Mouse (Mus musculus) midbrain, embryonic 12.5 days (tissue): ENCODE data around the gene Fam160a2. TPM values are rescaled to one million over a fixed set of nuclear protein-coding genes. Genes with fewer than 3 reads are reported as not detected.
"Not testable (repeated sequence)": the region's sequence is repeated elsewhere in the genome, so short reads cannot be mapped to it uniquely, and the experiment has no call there.

Source experiments
- ATAC-seq: fragments of 200-750 bp; cut with Nextera tagmentation; 2 replicates; pipeline ENCODE4 v1.8.0; 2017; ENCODE audit warnings: low read depth, moderate TSS enrichment, moderate library complexity; ENCODE audit not compliant: low FRiP score
- H3K27ac ChIP-seq: fragments of 300-500 bp; sonication (generic); replicated peaks from 2 replicates; pipeline ENCODE4 v1.5.1; 2016; ENCODE audit warnings: mild to moderate bottlenecking
- H3K27me3 ChIP-seq: fragments of 300-500 bp; sonication (generic); 2 replicates; pipeline ENCODE4 v1.6.1; 2016; ENCODE audit warnings: mild to moderate bottlenecking
- H3K36me3 ChIP-seq: fragments of 300-500 bp; sonication (generic); 2 replicates; pipeline ENCODE4 v1.6.1; 2016
- H3K4me1 ChIP-seq: fragments of 300-500 bp; sonication (generic); 2 replicates; pipeline ENCODE4 v1.6.1; 2016
- H3K4me2 ChIP-seq: fragments of 300-500 bp; sonication (generic); replicated peaks from 2 replicates; pipeline ENCODE4 v1.6.1; 2016; ENCODE audit warnings: mild to moderate bottlenecking, moderate library complexity
- H3K4me3 ChIP-seq: fragments of 300-500 bp; sonication (generic); 2 replicates; pipeline ENCODE4 v1.5.1; 2016; ENCODE audit warnings: mild to moderate bottlenecking
- H3K9ac ChIP-seq: fragments of 300-500 bp; sonication (generic); replicated peaks from 2 replicates; pipeline ENCODE4 v1.6.1; 2016; ENCODE audit warnings: mild to moderate bottlenecking, moderate library complexity
- H3K9me3 ChIP-seq: fragments of 300-500 bp; sonication (generic); 2 replicates; pipeline ENCODE4 v1.6.1; 2016; ENCODE audit warnings: mild to moderate bottlenecking
- WGBS: fragments of 180-500 bp; shearing (Covaris S2); methylation state at CpG from one replicate; pipeline ENCODE4 v1.1.7; 2016; 5-methylcytosine and 5-hydroxymethylcytosine counted together
- polyA plus RNA-seq: library from polyadenylated mRNA; unstranded; fragments of >200 nt; fragmentation: Nextera tagmentation; extraction: Ambion mirVana; gene quantifications from 2 replicates; pipeline ENCODE4 v1.2.1, GENCODE M21; 2016

The Fam160a2 gene
- polyA plus RNA-seq, 1 experiment from 2014 or later, result 41.8 TPM

DNA sequence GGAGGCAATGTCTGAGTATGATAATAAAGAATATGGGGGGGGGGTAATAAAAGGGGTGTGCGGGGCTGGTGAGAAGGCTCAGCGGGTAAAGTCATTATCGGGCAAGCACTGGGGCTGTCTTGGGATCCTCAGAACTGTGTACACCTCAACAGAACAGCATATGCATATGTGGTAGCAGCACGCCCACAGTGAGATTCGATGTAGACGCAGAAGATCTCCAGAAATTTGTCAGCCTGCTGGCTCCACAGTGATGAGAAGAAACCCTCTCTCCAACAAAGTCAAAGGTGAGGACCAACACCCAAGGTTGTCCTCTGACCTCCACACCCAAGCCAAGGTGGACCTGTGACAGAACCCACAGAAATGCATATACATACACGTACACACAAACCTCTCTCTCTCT is 16.7 kb upstream of the Fam160a2 start:
- ATAC-seq, result no peak
- no peak overlapping the region for H3K4me3 ChIP-seq
- 92% methylated on average over 6 of the region's 7 CpGs for WGBS

DNA sequence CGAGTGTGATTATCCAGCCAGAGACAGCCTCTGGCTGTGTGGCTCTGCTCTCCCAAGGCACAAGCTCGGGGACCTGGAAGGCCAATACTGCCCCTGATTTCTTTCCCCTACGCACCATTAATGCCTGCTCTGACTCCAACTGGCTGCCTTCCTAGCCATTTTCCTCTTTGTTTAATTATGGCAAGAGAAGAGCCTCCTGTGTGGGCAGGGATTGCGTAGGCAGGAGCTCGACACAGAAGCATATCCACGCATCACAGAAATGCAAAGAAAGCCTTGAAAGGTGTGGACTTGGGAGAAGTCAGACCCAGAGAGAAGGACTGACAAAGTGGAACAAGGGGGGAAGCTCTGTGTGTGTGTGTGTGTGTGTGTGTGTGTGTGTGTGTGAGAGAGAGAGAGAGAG is 14.5 kb upstream of the Fam160a2 start:
- Histone ChIP-seq H3K4me1 (no peaks in the 10 kb centered on the region), H3K4me3 (no peak overlapping the region), H3K27ac (no peak overlapping the region), H3K9ac (no peak overlapping the region), H3K9me3 (no peaks in the 10 kb centered on the region), H3K36me3 (no peaks in the 10 kb centered on the region), H3K27me3 (no peaks in the 10 kb centered on the region; the same call in 1 of the 2 replicates), H3K4me2 (no peak overlapping the region)
- 59% methylated on average over 6 of the region's 6 CpGs for WGBS
- no peak for ATAC-seq

More for the DNA sequence above, 16.7 kb upstream of the Fam160a2 start:
- H3K9me3 ChIP-seq, result no peaks in the 10 kb centered on the region
- H3K4me2 ChIP-seq, result no peak overlapping the region
- H3K4me1 ChIP-seq, result no peaks in the 10 kb centered on the region
- no peak overlapping the region for H3K9ac ChIP-seq
- H3K27me3 ChIP-seq, result no peaks in the 10 kb centered on the region; the same call in 1 of the 2 replicates
- H3K27ac ChIP-seq, result no peak overlapping the region
- no peaks in the 10 kb centered on the region for H3K36me3 ChIP-seq

DNA sequence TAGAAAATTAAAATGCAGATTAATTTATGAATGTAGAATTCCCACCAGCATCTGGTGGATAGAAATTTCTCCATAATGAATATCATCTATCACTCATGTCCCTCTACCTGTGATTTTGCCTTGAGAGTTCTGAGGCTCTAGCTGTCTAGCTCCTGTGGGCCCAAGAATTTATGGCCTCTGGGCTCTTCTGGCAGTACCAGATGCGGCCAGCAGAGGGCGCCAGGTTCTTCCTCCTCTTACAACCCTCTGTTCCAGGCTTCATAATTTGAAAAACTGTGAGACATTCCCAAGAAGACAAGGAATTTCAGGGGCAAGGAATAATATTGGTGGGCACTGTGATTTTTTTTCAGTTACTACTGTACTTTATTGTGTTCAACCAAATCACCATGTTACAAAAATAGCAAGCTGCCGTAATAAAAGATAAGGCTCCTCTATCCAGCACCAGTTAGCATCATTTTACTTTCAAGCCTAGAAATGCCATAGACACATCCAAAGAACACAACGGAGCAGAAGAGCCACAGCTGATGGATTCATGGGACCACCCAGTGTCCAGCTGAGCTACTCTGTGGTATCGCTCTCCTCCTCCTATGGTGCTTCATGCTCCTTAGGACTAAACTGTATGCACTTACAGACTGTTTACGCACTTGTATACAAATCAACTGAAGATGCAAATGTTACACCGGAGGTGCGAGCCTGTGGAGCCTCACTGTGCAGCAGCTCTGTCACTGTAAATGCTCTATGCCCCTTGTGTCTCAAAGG is 12.2 kb upstream of the Fam160a2 start:
- H3K4me2 ChIP-seq, H3K4me1 ChIP-seq, H3K9ac ChIP-seq, H3K27me3 ChIP-seq, H3K9me3 ChIP-seq, H3K27ac ChIP-seq, H3K36me3 ChIP-seq, H3K4me3 ChIP-seq: not testable (repeated sequence)
- 63% methylated on average over 8 of the region's 8 CpGs for WGBS
- ATAC-seq, result peak; percentile 55; the same call in 1 of the 2 replicates

DNA sequence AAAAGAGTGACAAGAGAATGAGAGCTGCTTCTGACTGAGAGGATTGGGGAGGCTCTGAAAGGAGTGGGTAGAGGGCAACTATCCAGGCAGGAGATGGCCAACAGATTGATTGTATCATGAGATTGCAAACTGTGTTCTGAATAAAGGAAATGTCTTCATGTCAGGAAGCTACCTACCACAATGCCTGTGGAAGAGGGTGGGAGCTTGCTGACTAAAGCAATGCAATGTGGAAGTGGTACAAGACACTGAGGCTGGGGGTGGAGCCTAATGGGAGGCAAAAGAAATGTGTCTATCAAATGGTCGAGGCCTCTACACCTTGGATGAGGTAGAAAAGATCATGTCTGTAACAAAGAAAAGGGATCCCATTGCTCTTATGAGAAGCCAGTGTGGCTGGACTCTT is 6.5 kb upstream of the Fam160a2 start:
- Histone ChIP-seq H3K4me3 (no peak overlapping the region), H3K4me1 (no peaks in the 10 kb centered on the region), H3K4me2 (no peak overlapping the region), H3K9ac (no peak overlapping the region), H3K27ac (no peak overlapping the region), H3K27me3 (no peaks in the 10 kb centered on the region), H3K9me3 (no peaks in the 10 kb centered on the region), H3K36me3 (no peaks in the 10 kb centered on the region)
- no peak for ATAC-seq
- 71% methylated on average over 1 of the region's 1 CpGs for WGBS

DNA sequence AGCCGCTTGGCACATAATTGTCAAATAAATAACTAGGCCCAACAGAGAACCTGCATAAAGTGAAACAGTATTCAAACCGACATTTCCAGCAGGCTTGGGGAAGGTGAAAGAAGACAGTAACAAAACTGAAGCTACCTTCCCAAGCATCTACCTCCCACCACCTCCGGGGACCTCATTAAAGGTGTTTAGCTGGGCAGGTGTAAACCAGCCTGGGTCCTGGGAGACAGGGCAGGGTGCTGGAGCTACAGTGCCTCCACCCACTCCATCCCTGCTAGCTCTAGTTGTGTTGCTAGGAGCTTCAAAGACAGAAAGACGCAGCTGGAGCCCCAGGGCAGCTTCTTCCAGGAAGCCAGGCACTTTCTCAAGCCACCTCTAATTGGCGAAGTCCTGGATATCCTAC is 4.4 kb upstream of the Fam160a2 start, which contains the start of gene Cnga4:
Cnga4 (plus strand) TSS at position 301 of the 400 bp plus-strand sequence.
- WGBS, result 74% methylated on average over 5 of the region's 5 CpGs
- H3K9me3 ChIP-seq, result no peaks in the 10 kb centered on the region
- ATAC-seq, result no peak

DNA sequence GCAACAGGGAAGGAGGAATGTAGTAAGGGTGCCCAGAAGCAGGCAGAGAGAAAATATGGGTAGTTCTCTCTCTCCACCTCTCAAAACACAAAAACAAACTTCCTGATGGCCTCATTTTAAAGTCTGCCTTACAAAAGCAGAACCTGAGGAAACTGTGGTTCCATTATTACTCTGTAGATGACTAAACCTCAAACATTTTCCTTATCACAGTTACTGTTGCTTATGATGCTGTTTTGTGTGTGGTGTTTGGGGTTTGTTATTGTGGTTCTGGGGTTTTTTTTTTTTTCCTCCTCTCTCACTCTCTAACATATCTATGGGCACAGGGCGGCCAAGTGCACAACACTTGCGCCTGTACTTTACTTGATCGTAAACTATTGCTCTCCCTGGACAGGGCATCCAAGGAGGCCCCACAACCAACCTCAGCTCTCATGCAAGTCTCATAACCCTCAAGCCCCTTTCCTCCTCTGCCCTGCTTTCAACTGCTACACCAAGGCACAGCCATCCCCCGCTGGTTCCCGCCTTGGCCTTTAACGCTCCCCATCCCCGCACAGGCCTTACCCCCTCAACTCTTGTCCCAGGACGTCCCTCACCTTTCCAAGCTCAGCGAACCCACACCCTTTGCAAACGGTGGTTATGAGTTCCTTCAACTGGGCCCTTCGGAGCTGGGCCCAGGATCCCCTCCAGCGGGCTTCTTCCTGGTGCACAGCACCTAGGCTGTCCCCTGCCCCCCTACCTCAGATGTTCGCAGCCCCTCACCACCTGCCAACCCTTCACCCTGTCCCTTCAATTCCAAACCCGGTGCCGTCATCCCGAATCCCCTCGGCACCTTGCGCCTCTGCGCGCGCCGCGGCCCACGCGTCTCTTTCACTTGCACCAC is 558 bp downstream of the Fam160a2 start:
- Histone ChIP-seq H3K9ac (peak overlapping the region; percentile 82), H3K9me3 (no peaks in the 10 kb centered on the region), H3K36me3 (no peaks in the 10 kb centered on the region), H3K27me3 (no peaks in the 10 kb centered on the region), H3K4me3 (peak overlapping the region; percentile 89), H3K27ac (peak overlapping the region; percentile 61; the same call in 1 of the 2 replicates), H3K4me2 (peak overlapping the region; percentile 87), H3K4me1 (peaks cover 12% of the 10 kb centered on the region)
- ATAC-seq, result no peak
- 2% methylated on average over 25 of the region's 25 CpGs for WGBS

More for the DNA sequence above, 4.4 kb upstream of the Fam160a2 start, which contains the start of gene Cnga4:
- Histone ChIP-seq H3K4me2 (no peak within 1 kb of the TSS), H3K4me1 (peaks cover 7% of the 10 kb centered on the region), H3K27me3 (no peaks in the 10 kb centered on the region), H3K4me3 (no peak within 1 kb of the TSS), H3K27ac (no peak within 1 kb of the TSS), H3K9ac (no peak within 1 kb of the TSS), H3K36me3 (no peaks in the 10 kb centered on the region)

DNA sequence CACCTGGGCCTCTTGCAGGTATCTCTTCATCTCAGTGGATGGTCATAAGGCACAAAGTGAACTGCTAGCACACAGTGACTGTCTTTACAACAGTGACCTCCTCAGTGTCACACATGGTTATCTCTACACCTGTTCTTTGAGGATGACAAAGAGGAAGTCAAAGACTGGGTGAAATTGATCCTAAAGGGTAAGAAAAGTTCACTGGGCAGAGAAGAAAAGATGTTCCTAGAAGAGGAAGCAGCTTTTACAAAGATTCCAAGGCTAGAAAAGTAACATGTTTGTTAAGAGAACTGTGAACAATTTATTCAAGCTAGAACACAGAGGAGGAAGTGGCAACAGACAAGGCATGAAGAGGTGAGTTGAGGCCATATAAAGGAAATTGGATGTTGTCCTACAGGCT is 3.7 kb downstream of the Fam160a2 start:
- Histone ChIP-seq H3K4me3 (no peak overlapping the region), H3K36me3 (no peaks in the 10 kb centered on the region), H3K27me3 (no peaks in the 10 kb centered on the region), H3K9me3 (no peaks in the 10 kb centered on the region), H3K4me1 (peaks cover 12% of the 10 kb centered on the region), H3K4me2 (no peak overlapping the region), H3K27ac (no peak overlapping the region), H3K9ac (no peak overlapping the region)
- no peak for ATAC-seq

DNA sequence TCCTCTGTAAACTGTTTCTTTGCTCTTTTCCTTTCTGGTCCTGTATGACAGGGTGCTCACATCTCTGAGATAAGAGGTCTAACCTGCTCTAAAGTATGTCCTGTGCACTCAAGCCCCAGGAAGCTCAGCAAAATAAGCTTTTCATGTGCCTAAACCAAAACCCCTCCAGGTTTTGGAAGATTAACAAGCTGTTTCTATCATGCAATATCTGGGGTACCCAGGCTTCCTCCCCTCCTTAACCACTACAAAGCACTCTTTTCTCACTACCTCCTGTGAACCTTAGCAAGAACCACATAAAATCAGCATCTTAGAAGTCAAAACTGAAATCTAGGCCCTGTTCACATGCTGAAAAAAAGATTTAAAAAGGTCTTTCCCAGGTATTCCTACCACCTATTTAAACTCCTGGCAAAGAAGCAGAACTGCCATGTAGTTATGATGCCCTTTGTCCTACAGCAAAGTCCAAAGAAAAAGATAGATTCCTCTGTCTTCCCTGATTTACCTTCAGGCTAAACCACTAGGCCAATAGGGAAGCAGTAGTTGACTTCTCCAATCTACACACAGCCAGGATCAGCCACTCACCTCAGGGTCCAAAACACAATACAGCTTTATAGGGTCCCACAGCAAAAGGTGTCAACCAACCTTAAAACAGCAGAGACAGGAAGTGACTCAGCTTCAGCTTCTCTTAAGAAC is 4.6 kb downstream of the Fam160a2 start:
- Histone ChIP-seq H3K4me1 (peaks cover 8% of the 10 kb centered on the region), H3K9me3 (no peaks in the 10 kb centered on the region), H3K4me2 (no peak overlapping the region), H3K4me3 (no peak overlapping the region), H3K36me3 (no peaks in the 10 kb centered on the region), H3K27ac (no peak overlapping the region), H3K9ac (no peak overlapping the region), H3K27me3 (no peaks in the 10 kb centered on the region)
- no peak for ATAC-seq

DNA sequence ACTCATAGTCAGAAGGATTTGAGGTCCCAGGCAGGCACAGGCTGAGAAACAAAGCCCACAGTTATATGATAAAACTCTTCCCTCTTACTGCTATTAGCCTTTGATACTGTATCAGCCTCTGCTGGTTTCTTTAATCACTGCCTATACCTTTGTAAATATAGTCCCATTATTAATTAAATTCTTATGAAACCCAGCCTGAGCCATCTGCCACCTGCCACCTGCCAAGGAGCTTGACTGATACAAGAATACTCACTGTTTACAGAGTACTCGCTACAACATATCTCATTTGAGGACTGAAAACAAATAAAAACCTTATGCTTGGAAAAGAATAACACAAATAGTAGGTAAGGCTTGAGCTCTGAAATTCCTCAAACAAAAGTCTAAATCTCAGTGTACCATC is 5.2 kb downstream of the Fam160a2 start:
- H3K4me1 ChIP-seq, result peaks cover 8% of the 10 kb centered on the region
- no peak overlapping the region for H3K4me3 ChIP-seq
- H3K9me3 ChIP-seq, result no peaks in the 10 kb centered on the region
- H3K4me2 ChIP-seq, result no peak overlapping the region
- H3K27ac ChIP-seq, result no peak overlapping the region
- 82% methylated on average over 1 of the region's 1 CpGs for WGBS
- ATAC-seq, result no peak
- H3K27me3 ChIP-seq, result no peaks in the 10 kb centered on the region
- peaks cover 6% of the 10 kb centered on the region for H3K36me3 ChIP-seq
- H3K9ac ChIP-seq, result no peak overlapping the region

DNA sequence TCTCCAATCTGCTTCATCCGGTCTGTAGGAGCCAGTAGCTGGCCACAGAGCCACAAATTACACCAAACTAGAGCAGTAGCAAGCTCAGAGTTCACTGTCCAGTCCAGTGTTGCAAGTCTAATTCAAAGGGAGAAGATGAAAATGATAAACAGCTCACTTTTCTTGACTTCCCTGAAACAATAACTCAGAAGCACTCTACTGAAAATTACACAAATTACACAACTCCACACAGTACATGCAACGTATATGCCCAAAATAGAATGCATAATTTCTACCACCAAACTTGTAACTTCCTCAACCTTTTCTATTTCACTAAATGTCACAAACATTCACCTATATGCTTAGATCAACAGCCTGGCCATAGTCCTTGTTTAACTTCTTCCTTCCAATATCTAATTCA is 9.6 kb downstream of the Fam160a2 start:
- no peaks in the 10 kb centered on the region for H3K27me3 ChIP-seq
- no peak overlapping the region for H3K9ac ChIP-seq
- no peak overlapping the region for H3K4me3 ChIP-seq
- no peak for ATAC-seq
- H3K4me2 ChIP-seq, result no peak overlapping the region
- no peaks in the 10 kb centered on the region for H3K9me3 ChIP-seq
- H3K36me3 ChIP-seq, result peaks cover 45% of the 10 kb centered on the region
- H3K27ac ChIP-seq, result no peak overlapping the region
- H3K4me1 ChIP-seq, result no peaks in the 10 kb centered on the region
- 93% methylated on average over 2 of the region's 2 CpGs for WGBS

DNA sequence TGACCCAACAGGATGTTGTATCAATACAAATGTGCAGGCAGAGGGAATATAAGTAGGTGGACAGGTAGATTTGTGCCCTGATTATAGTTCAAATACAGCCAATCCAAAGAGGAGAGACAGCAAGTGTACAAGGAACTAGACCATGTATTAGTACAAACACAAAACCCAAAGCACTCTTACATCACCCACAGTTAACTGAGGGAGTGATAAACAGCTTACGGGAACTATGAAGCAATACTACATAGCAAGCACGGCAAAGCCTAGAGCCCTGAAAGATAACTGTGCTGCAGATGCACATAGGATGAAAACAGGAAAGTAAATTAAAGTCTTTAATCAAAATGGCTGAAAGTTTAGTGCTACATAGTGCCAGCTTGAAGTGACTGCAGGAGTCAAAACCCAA is 12.2 kb downstream of the Fam160a2 start:
- Histone ChIP-seq H3K27ac (no peak overlapping the region), H3K36me3 (peaks cover 70% of the 10 kb centered on the region), H3K27me3 (no peaks in the 10 kb centered on the region), H3K4me1 (no peaks in the 10 kb centered on the region), H3K4me3 (no peak overlapping the region), H3K9ac (no peak overlapping the region), H3K9me3 (no peaks in the 10 kb centered on the region), H3K4me2 (no peak overlapping the region)
- 93% methylated on average over 2 of the region's 2 CpGs for WGBS
- no peak for ATAC-seq

DNA sequence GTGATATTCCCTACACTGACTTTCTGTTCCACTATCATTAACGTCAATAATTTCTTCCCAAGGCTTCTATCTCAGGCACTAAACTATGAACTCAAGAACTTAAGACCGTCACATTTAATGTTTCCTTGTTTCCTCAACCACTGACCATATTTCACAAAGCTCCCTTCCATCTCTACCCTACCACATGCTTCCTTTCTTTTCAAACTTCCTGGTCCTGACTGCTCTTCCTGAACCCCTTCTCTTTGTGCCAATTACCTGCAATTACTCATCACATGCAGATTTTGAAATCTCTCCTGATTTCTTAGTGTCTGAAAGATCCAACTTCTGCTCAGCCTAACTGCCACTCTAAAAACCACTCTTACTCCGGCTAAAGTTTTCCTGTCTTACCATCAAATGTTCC is 19.5 kb downstream of the Fam160a2 start:
- H3K36me3 ChIP-seq, result peaks cover 82% of the 10 kb centered on the region
- H3K9ac ChIP-seq, result no peak overlapping the region
- H3K27me3 ChIP-seq, result no peaks in the 10 kb centered on the region
- H3K4me1 ChIP-seq, result no peaks in the 10 kb centered on the region
- WGBS, result 96% methylated on average over 3 of the region's 3 CpGs
- no peak overlapping the region for H3K4me2 ChIP-seq
- no peak overlapping the region for H3K27ac ChIP-seq
- no peak overlapping the region for H3K4me3 ChIP-seq
- no peaks in the 10 kb centered on the region for H3K9me3 ChIP-seq
- ATAC-seq, result no peak
